Mouse (Mus musculus) bone marrow, adult 2 months (tissue): ENCODE data around the gene Ccdc38.

Experiments
- CTCF ChIP-seq: fragments of 200-500 bp; IDR thresholded peaks from 2 replicates; pipeline ENCODE4 v1.5.1; 2011; ENCODE audit warnings: low read length, control low read depth; ENCODE audit not compliant: control insufficient read depth, insufficient read depth
- POLR2A ChIP-seq: fragments of 200-500 bp; IDR thresholded peaks from 2 replicates; pipeline ENCODE4 v1.6.1; 2011; ENCODE audit warnings: low read depth, mild to moderate bottlenecking, control low read depth, low read length, borderline replicate concordance; ENCODE audit not compliant: control insufficient read depth

- no peak for TF ChIP-seq CTCF
- no peak for TF ChIP-seq POLR2A
These were observed 21.8 kb upstream of the Ccdc38 start for GRCm38 (mm10) chr10:93518620-93519019.
